Mouse (Mus musculus): ENCODE results near the gene Ccpg1.

Ccpg1 gene

GRCm38 (mm10) chr9:72991420-72991819, 6.2 kb downstream of the Ccpg1 start:
- in situ Hi-C loops (cut with MboI; ENCODE audit: low sequenced_read_pairs): no loop called here

GRCm38 (mm10) chr9:72992576-72992975, 7.3 kb downstream of the Ccpg1 start:
- in situ Hi-C loops (cut with MboI; ENCODE audit: low sequenced_read_pairs): no loop called here

- in situ Hi-C loops (cut with MboI; ENCODE audit: low sequenced_read_pairs): no loop called here
Observed at GRCm38 (mm10) chr9:72996167-72996566, 10.9 kb downstream of the Ccpg1 start.

- in situ Hi-C loops (cut with MboI; ENCODE audit: low sequenced_read_pairs): no loop called here
Observed at GRCm38 (mm10) chr9:72996806-72997205, 11.6 kb downstream of the Ccpg1 start.

- in situ Hi-C loops (cut with MboI; ENCODE audit: low sequenced_read_pairs): no loop called here
Observed at GRCm38 (mm10) chr9:73000487-73000886, 15.3 kb downstream of the Ccpg1 start.

- in situ Hi-C loops (cut with MboI; ENCODE audit: low sequenced_read_pairs): no loop called here
Observed at GRCm38 (mm10) chr9:73001314-73002011, 16.2 kb downstream of the Ccpg1 start.

- in situ Hi-C loops (cut with MboI; ENCODE audit: low sequenced_read_pairs): no loop called here
Observed at GRCm38 (mm10) chr9:73002177-73002576, 16.9 kb downstream of the Ccpg1 start.

GRCm38 (mm10) chr9:73004076-73004475, 18.8 kb downstream of the Ccpg1 start:
- in situ Hi-C loops (cut with MboI; ENCODE audit: low sequenced_read_pairs): no loop called here

GRCm38 (mm10) chr9:73005106-73005505, 19.9 kb downstream of the Ccpg1 start:
- in situ Hi-C loops (cut with MboI; ENCODE audit: low sequenced_read_pairs): no loop called here

- in situ Hi-C loops (cut with MboI; ENCODE audit: low sequenced_read_pairs): no loop called here
Observed at GRCm38 (mm10) chr9:73006175-73006574, 20.9 kb downstream of the Ccpg1 start.

GRCm38 (mm10) chr9:73008384-73008783, 23.2 kb downstream of the Ccpg1 start:
- in situ Hi-C loops (cut with MboI; ENCODE audit: low sequenced_read_pairs): no loop called here

- in situ Hi-C loops (cut with MboI; ENCODE audit: low sequenced_read_pairs): no loop called here
Observed at GRCm38 (mm10) chr9:73012629-73013028, 27.4 kb downstream of the Ccpg1 start.

GRCm38 (mm10) chr9:73014724-73015123, 29.5 kb downstream of the Ccpg1 start:
- in situ Hi-C loops (cut with MboI; ENCODE audit: low sequenced_read_pairs): no loop called here

- in situ Hi-C loops (cut with MboI; ENCODE audit: low sequenced_read_pairs): no loop called here
Observed at GRCm38 (mm10) chr9:73019841-73020240, 34.6 kb downstream of the Ccpg1 start.

GRCm38 (mm10) chr9:73020566-73021097, 35.4 kb downstream of the Ccpg1 start:
- in situ Hi-C loops (cut with MboI; ENCODE audit: low sequenced_read_pairs): no loop called here

GRCm38 (mm10) chr9:73025818-73026636, 40.8 kb downstream of the Ccpg1 start:
- in situ Hi-C loops (cut with MboI; ENCODE audit: low sequenced_read_pairs): no loop called here

- in situ Hi-C loops (cut with MboI; ENCODE audit: low sequenced_read_pairs): no loop called here
Observed at GRCm38 (mm10) chr9:73030443-73030842, 45.2 kb downstream of the Ccpg1 start.

GRCm38 (mm10) chr9:73031421-73031820, 46.2 kb downstream of the Ccpg1 start:
- in situ Hi-C loops (cut with MboI; ENCODE audit: low sequenced_read_pairs): no loop called here

- in situ Hi-C loops (cut with MboI; ENCODE audit: low sequenced_read_pairs): no loop called here
Observed at GRCm38 (mm10) chr9:73033406-73033805, 48.2 kb downstream of the Ccpg1 start.

GRCm38 (mm10) chr9:73039222-73039945, 54.2 kb downstream of the Ccpg1 start:
- in situ Hi-C loops (cut with MboI; ENCODE audit: low sequenced_read_pairs): no loop called here

- in situ Hi-C loops (cut with MboI; ENCODE audit: low sequenced_read_pairs): loop anchor here (10.0 kb wide), 1 partner anchor 55 kb away; no protein-coding TSS in a partner anchor
Observed at GRCm38 (mm10) chr9:73040080-73040479, 54.9 kb downstream of the Ccpg1 start, which contains the start of gene Pigb. Gene Pigb (minus strand): TSS chr9:73040378.

Measured in CH12F3 (cell line).